Mouse (Mus musculus): ENCODE results near the gene March4. TPM values are rescaled to one million over a fixed set of nuclear protein-coding genes. Genes with fewer than 3 reads are reported as not detected.

March4 gene
- polyA plus RNA-seq, 2 experiments: 0.05 TPM; not detected in 1

DNA sequence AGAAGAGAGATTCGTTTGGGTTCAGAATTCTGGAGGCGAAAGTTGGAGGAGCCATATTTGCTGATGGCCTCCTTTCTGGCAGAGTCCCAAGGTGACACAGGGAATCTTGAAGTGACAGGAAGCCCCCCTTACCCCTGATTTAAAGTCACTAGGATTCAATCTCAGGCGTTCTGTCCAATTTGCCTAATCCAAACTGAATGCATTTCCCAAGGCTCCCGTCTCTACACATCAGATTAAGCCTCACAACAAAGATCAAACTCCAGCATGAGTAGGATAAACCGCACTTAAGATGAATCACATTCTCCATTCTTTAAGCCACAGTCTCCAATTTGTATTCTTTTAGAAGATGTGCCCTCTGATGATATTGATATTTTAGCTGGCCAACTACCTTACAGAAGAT lies 45.4 kb downstream of the March4 start:
- ATAC-seq (ENCODE audit: low FRiP score, low read depth): no peak
- H3K36me3 ChIP-seq (ENCODE audit: control insufficient read depth, insufficient read depth, low read length): no peaks in the 10 kb centered on the region
- no peaks in the 10 kb centered on the region for H3K9me3 ChIP-seq (ENCODE audit: control insufficient read depth, low read length)
- no peak overlapping the region for H3K4me2 ChIP-seq (replicated peaks; ENCODE audit: low read depth, low read length, severe bottlenecking)
- H3K27me3 ChIP-seq (ENCODE audit: control insufficient read depth, insufficient read depth, low read length): no peaks in the 10 kb centered on the region
- no peak for TF ChIP-seq POLR2A (IDR thresholded peaks at IDR 0.05; ENCODE audit: borderline replicate concordance, extremely low read depth, insufficient read depth, insufficient read length)
- no peaks in the 10 kb centered on the region for H3K4me1 ChIP-seq (ENCODE audit: control insufficient read depth, insufficient read depth, low read length)
- no peak overlapping the region for H3K9ac ChIP-seq (ENCODE audit: low read depth, low read length, severe bottlenecking)
- H3K4me3 ChIP-seq (replicated peaks; ENCODE audit: low read length): no peak overlapping the region
- no peak for DNase-seq (ENCODE audit: low spot score)
- WGBS: 74% methylated on average over 5 of the region's 5 CpGs
- no peak overlapping the region for H3K27ac ChIP-seq (replicated peaks; ENCODE audit: low read depth, low read length)

DNA sequence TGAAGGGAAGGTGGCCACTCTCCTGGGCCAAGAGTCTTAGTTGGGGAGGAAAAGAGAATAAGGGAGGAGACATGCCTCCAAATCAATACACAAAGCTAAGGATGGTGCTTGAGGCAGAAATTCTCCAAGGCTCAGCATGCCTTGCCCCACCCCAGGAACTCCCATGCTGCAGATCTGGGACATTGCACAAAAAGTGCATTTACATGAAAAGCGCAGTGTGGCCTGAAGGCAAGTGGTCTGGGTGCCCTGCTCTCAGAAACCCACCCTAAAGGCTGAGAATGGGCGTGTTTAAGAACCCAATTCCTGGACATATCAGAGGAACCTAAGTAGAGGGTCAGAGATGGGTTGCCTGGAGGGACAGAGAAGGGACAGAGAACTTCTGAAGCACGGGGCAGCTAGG lies 45.9 kb downstream of the March4 start:
- WGBS: 69% methylated on average over 3 of the region's 3 CpGs
- no peak overlapping the region for H3K27ac ChIP-seq (replicated peaks; ENCODE audit: low read depth, low read length)
- no peaks in the 10 kb centered on the region for H3K27me3 ChIP-seq (ENCODE audit: control insufficient read depth, insufficient read depth, low read length)
- no peak overlapping the region for H3K4me3 ChIP-seq (replicated peaks; ENCODE audit: low read length)
- TF ChIP-seq POLR2A (IDR thresholded peaks at IDR 0.05; ENCODE audit: borderline replicate concordance, extremely low read depth, insufficient read depth, insufficient read length): no peak
- no peaks in the 10 kb centered on the region for H3K36me3 ChIP-seq (ENCODE audit: control insufficient read depth, insufficient read depth, low read length)
- DNase-seq (ENCODE audit: low spot score) (no peak), ATAC-seq (ENCODE audit: low FRiP score, low read depth) (no peak)
- H3K4me2 ChIP-seq (replicated peaks; ENCODE audit: low read depth, low read length, severe bottlenecking): no peak overlapping the region
- no peaks in the 10 kb centered on the region for H3K9me3 ChIP-seq (ENCODE audit: control insufficient read depth, low read length)
- no peaks in the 10 kb centered on the region for H3K4me1 ChIP-seq (ENCODE audit: control insufficient read depth, insufficient read depth, low read length)
- H3K9ac ChIP-seq (ENCODE audit: low read depth, low read length, severe bottlenecking): no peak overlapping the region

GRCm38 (mm10) chr1:72490193-72490592 lies 46.5 kb downstream of the March4 start:
- no peak for DNase-seq (ENCODE audit: low spot score)
- H3K36me3 ChIP-seq (ENCODE audit: control insufficient read depth, insufficient read depth, low read length): no peaks in the 10 kb centered on the region
- no peak for TF ChIP-seq POLR2A (IDR thresholded peaks at IDR 0.05; ENCODE audit: borderline replicate concordance, extremely low read depth, insufficient read depth, insufficient read length)
- H3K4me2 ChIP-seq (replicated peaks; ENCODE audit: low read depth, low read length, severe bottlenecking): no peak overlapping the region
- no peak overlapping the region for H3K4me3 ChIP-seq (replicated peaks; ENCODE audit: low read length)
- H3K9ac ChIP-seq (ENCODE audit: low read depth, low read length, severe bottlenecking): no peak overlapping the region
- WGBS: 16% methylated on average over 8 of the region's 8 CpGs
- H3K27me3 ChIP-seq (ENCODE audit: control insufficient read depth, insufficient read depth, low read length): no peaks in the 10 kb centered on the region
- no peaks in the 10 kb centered on the region for H3K9me3 ChIP-seq (ENCODE audit: control insufficient read depth, low read length)
- H3K27ac ChIP-seq (replicated peaks; ENCODE audit: low read depth, low read length): no peak overlapping the region
- no peaks in the 10 kb centered on the region for H3K4me1 ChIP-seq (ENCODE audit: control insufficient read depth, insufficient read depth, low read length)
- ATAC-seq (ENCODE audit: low FRiP score, low read depth): no peak

GRCm38 (mm10) chr1:72476594-72476993 lies 60.1 kb downstream of the March4 start:
- no peak for TF ChIP-seq POLR2A (IDR thresholded peaks at IDR 0.05; ENCODE audit: borderline replicate concordance, extremely low read depth, insufficient read depth, insufficient read length)
- Histone ChIP-seq H3K4me3 (replicated peaks; ENCODE audit: low read length) (no peak overlapping the region), H3K27me3 (ENCODE audit: control insufficient read depth, insufficient read depth, low read length) (no peaks in the 10 kb centered on the region), H3K4me1 (ENCODE audit: control insufficient read depth, insufficient read depth, low read length) (no peaks in the 10 kb centered on the region), H3K36me3 (ENCODE audit: control insufficient read depth, insufficient read depth, low read length) (no peaks in the 10 kb centered on the region), H3K27ac (replicated peaks; ENCODE audit: low read depth, low read length) (no peak overlapping the region), H3K9me3 (ENCODE audit: control insufficient read depth, low read length) (no peaks in the 10 kb centered on the region), H3K9ac (ENCODE audit: low read depth, low read length, severe bottlenecking) (no peak overlapping the region), H3K4me2 (replicated peaks; ENCODE audit: low read depth, low read length, severe bottlenecking) (no peak overlapping the region)
- ATAC-seq (ENCODE audit: low FRiP score, low read depth) (no peak), DNase-seq (ENCODE audit: low spot score) (no peak)
- WGBS: 87% methylated on average over 2 of the region's 2 CpGs

DNA sequence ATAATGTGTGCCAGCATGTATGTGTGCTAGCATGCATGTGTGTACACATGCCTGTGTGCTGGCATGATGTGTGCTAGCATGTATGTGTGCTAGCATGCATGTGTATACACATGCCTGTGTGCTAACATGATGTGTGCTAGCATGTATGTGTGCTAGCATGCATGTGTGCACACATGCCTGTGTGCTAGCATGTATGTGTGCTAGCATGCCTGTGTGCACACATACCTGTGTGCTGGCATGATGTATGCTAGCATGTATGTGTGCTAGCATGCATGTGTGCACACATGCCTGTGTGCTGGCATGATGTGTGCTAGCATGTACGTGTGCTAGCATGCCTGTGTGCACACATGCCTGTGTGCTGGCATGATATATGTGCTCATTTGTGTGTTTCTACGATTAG lies 67.7 kb downstream of the March4 start:
- Histone ChIP-seq H3K27ac (replicated peaks; ENCODE audit: low read depth, low read length) (no peak overlapping the region), H3K27me3 (ENCODE audit: control insufficient read depth, insufficient read depth, low read length) (no peaks in the 10 kb centered on the region), H3K36me3 (ENCODE audit: control insufficient read depth, insufficient read depth, low read length) (no peaks in the 10 kb centered on the region), H3K4me3 (replicated peaks; ENCODE audit: low read length) (no peak overlapping the region), H3K9ac (ENCODE audit: low read depth, low read length, severe bottlenecking) (no peak overlapping the region), H3K4me2 (replicated peaks; ENCODE audit: low read depth, low read length, severe bottlenecking) (no peak overlapping the region), H3K4me1 (ENCODE audit: control insufficient read depth, insufficient read depth, low read length) (no peaks in the 10 kb centered on the region), H3K9me3 (ENCODE audit: control insufficient read depth, low read length) (no peaks in the 10 kb centered on the region)
- WGBS: 91% methylated on average over 2 of the region's 2 CpGs
- no peak for DNase-seq (ENCODE audit: low spot score)
- TF ChIP-seq POLR2A (IDR thresholded peaks at IDR 0.05; ENCODE audit: borderline replicate concordance, extremely low read depth, insufficient read depth, insufficient read length): no peak
- ATAC-seq (ENCODE audit: low FRiP score, low read depth): no peak

DNA sequence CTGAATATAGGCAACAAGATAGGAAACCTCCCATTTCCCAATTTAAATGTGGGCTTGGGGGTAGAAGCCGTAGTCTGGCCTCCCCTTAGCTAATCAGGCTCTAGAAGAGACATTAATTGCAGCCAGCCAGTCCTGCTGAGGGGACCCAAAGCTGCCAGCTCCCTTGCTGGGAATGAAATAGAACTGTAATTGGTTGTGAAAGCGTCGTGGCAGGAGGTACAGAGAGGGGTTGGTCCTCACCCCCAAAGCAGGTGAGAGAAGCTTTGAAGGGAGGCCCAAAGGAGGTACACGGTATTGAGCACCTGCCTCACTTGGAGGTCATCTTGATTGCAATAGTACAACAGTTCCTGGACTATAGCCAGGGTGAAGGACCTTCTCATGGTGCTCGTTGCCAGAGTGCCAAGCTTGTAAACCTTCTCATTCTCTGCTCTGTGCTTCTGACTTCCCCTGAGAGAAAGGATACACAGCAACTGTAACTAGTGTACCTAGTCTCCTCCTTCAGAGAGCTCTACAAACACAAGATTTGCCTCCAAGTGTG lies 68.2 kb downstream of the March4 start:
- H3K27ac ChIP-seq (replicated peaks; ENCODE audit: low read depth, low read length): no peak overlapping the region
- no peak for TF ChIP-seq POLR2A (IDR thresholded peaks at IDR 0.05; ENCODE audit: borderline replicate concordance, extremely low read depth, insufficient read depth, insufficient read length)
- no peaks in the 10 kb centered on the region for H3K9me3 ChIP-seq (ENCODE audit: control insufficient read depth, low read length)
- no peaks in the 10 kb centered on the region for H3K27me3 ChIP-seq (ENCODE audit: control insufficient read depth, insufficient read depth, low read length)
- H3K36me3 ChIP-seq (ENCODE audit: control insufficient read depth, insufficient read depth, low read length): no peaks in the 10 kb centered on the region
- DNase-seq (ENCODE audit: low spot score) (no peak), ATAC-seq (ENCODE audit: low FRiP score, low read depth) (no peak)
- 45% methylated on average over 5 of the region's 5 CpGs for WGBS
- H3K4me2 ChIP-seq (replicated peaks; ENCODE audit: low read depth, low read length, severe bottlenecking): no peak overlapping the region
- H3K4me1 ChIP-seq (ENCODE audit: control insufficient read depth, insufficient read depth, low read length): no peaks in the 10 kb centered on the region
- H3K9ac ChIP-seq (ENCODE audit: low read depth, low read length, severe bottlenecking): no peak overlapping the region
- no peak overlapping the region for H3K4me3 ChIP-seq (replicated peaks; ENCODE audit: low read length)

All from limb, embryonic 14.5 days (tissue).